Mouse (Mus musculus) kidney, adult 11 months (tissue): Measurements from ENCODE around the gene Tssc4.

Experiments
- DNase-seq: peaks from one replicate; pipeline ENCODE4 v3.0.0; 2022

Gene Tssc4

GRCm38 (mm10) chr7:143046358-143046757 is 22.7 kb upstream of the Tssc4 start:
- no peak for DNase-seq

- DNase-seq, result no peak
These were observed 19.7 kb upstream of the Tssc4 start for GRCm38 (mm10) chr7:143049331-143049730.

DNA sequence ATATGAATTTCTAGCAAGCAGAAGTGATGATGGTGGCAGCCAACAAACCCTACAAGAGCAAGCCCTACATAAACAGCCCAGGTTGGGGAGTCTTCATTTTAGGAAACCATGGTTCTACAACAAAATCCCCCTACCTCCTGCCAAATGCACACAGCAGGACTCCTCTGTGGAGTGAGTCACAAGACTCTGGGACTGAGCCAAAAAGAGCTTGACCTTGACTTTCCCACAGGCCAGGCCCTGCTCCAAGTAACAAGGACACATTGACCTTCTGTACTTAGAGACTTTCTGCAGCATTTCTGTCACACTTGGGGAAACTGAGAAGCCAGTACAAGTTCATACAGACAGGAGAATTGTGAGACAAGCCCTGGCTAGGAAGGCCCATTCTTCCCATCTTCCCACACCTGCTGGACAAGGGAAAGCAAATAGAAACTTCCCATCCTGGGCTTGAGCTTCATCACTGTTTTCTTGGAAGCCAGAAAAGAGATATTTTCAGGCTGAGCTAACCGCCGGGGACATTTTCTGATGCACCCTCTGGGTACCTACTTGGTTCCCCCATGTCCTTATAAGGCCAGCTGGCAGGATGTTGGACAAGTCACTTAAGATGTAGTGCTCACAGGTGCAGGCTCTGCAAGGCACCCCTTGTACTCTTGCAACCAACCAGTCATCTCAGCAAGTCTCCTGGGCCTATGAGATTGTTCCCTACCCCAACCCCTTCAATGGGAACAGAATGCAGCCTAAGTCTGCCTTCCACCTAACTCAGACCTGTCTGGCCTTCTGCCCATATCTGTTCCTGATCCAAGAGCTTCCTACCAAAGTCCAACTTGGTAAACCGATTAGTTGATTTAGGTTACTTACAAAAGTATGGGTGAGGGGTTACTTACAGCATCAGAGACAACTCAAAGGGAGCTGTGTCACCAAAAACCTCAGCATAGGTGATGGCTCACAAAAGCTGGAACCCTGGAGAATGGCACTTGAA is 18.9 kb upstream of the Tssc4 start:
- DNase-seq, result peak; percentile 82

DNA sequence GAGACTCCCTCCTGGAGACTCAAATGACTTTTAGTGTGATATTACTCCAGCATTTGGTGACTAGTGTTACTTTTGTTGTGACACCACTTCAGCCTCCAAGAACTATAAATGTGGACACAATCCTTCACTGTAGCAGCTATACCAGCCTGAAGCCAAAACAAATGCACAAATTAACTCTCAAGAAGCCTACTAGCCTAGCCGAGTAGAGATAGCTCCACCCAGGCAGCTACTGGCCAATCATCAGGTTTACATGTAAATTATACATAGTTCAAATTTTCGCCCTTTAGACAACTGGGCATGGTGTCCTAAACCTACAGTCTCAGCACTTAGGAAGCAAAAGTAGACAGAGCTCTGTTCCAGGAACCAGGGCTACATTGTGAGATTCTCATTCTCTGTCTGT is 17.7 kb upstream of the Tssc4 start:
- peak; percentile 60 for DNase-seq

- DNase-seq, result peak; percentile 83
These were observed 16.4 kb upstream of the Tssc4 start, which contains the start of gene Cd81 for GRCm38 (mm10) chr7:143052626-143053007. Gene Cd81, plus strand, starts transcription at chr7:143052739.

DNA sequence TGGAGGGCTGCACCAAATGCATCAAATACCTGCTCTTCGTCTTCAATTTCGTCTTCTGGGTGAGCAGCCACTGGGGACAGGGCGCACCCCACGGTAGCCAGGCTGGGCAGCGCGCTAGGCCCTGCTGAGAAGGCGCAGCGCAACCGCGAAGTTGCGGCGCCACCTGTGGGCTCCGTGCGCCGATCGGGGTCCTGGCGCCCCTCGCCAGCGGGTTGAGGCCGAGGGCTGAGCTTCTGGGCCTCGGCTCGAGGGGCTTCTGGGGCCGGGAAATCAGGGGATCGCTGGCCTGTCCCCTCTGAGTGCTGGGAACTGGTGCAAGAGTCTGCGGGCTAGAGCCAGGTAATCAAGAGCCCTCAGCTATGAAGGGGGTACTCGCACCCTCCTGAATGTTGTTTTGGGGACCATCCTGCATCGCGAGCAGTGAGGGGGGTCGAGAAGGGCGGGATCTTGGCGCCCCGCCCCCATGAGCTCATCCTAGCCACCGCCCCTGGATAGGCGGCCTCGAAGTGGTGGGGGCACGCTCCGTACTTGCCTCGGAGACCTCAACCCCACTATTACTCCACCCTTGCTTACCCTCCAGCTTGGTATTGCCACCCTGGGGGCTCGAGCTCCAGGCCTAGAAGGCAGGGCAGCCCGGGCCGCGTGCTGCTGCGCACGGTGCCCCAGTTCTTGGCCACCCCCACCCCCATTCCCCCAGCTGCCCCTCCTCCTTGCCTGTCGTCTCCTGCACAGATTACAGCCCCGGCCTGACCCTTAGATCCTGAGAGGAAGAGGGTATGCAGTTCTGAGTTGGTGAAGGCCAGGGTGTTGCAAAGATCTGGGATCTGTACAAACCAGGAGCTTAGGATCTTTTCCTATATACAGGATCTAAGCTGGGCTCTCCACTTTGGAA is 15.8 kb upstream of the Tssc4 start:
- DNase-seq, result peak; percentile 54

- DNase-seq, result no peak
These were observed 15.0 kb upstream of the Tssc4 start for GRCm38 (mm10) chr7:143053961-143054611.

- no peak for DNase-seq
These were observed 14.5 kb upstream of the Tssc4 start for GRCm38 (mm10) chr7:143054612-143054965.

- no peak for DNase-seq
These were observed 14.0 kb upstream of the Tssc4 start for GRCm38 (mm10) chr7:143055001-143055400.

DNA sequence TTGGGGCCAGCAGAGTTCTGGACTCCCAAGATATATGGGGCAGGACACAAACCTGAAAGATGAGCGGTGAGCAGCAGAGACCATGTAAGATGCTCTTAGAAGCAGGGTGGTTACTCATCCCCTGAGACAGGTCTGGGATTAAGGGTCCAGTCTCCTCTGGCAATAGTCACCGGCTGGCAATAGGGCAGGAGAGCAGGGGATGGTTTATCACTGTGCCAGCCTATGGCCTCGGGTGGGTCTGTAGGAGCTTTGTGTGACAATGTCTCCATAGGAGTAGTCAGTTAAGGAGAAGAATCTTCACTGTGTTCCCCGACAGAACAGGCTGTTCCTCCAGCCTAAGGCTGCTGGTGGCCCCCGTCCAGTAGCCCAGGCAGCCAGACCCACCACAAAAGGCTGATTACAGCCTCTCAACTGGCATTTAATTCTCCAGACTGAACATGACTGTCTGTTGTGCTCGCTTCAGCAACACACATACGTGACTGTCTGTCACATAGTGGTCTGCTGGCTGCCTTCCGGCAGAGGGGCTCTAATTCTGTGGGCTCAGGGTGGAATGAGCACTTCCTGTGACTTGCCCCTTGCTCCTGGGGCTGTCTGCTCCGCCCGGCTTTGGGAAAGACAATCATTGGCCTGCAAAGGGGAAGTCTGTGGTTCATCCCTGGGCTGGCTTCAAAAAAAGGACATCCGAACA is 13.4 kb upstream of the Tssc4 start:
- DNase-seq, result no peak

GRCm38 (mm10) chr7:143057023-143057422 is 12.0 kb upstream of the Tssc4 start:
- DNase-seq, result no peak

GRCm38 (mm10) chr7:143057667-143058220 is 11.3 kb upstream of the Tssc4 start:
- no peak for DNase-seq

DNA sequence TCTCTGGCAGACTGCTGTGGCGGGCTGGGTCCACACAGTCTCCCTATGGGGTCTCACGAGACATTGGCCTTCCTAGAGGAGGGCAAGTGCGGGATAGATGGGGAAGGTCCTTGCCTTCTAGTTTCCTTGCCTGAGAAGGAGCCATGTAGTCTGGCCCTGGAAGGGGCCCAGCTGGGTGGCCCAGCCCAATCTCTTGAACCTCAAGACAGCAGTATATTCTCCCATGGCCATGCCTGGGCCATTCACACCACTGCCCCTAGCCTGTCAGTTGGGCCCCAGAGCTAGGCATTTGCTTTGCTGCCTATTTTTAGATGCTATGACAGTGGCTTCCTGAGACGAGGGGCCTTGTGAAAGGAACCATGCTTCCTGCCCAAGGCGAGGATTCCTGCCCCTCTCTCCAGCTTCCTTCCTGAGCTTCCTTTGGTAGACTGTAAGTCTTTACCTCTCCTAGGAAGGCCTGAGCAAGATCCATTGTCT is 10.8 kb upstream of the Tssc4 start:
- peak; percentile 70 for DNase-seq

DNA sequence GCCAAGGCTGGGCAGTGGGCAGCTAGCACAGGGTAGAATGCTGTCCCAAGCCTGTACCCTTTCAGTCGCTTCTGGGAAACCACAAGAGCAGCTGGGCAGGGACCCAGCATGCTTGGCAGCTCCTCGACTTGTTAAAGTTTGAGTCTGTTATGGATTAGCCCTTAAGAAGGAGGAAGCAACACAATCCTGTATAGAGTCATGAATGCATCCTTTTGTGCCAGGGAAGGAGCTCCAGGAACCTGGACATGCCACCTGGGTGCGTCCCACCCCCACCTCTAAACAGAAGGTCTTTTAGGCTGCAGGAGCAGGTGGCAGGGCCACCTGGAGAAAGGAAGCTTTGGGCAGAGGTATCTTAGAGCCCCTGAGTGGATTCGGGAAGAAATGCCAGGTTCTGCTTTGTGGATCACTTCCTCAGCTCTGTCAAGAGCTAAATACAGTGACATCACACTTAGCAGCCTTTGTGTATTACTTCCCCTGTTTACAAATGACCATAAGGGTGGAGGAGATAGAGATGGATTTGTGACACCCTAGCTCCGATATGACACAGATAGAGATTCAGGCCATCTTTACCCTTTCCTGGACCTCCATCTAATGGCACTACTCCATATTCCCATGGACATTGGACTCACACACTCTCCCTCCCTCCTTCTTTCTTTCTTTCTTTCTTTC is 9.7 kb upstream of the Tssc4 start:
- no peak for DNase-seq

GRCm38 (mm10) chr7:143062704-143063103 is 6.3 kb upstream of the Tssc4 start:
- no peak for DNase-seq

DNA sequence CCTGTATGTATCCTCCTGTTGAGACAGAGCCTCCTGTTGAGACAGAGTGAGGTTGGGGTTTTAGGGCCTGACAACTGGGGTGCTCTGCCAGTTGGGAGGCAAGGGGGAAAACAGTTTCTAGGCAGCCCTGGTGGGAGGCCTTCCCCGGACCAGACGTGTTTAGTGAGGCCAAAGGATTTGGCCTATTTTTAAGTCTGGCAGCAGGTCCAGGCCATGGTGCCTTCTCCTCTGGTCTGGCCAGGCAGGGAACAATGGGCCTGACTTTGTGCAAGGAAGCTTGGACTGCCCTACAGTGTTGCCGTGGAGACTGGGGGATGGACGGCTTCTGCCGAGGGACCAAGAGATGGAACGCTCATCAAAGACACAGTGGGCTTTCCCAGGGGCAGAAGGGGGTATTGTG is 4.8 kb upstream of the Tssc4 start:
- DNase-seq, result no peak

- DNase-seq, result no peak
These were observed 3.4 kb upstream of the Tssc4 start for GRCm38 (mm10) chr7:143065692-143066091.

- no peak for DNase-seq
These were observed 1.6 kb upstream of the Tssc4 start for GRCm38 (mm10) chr7:143067469-143067868.

DNA sequence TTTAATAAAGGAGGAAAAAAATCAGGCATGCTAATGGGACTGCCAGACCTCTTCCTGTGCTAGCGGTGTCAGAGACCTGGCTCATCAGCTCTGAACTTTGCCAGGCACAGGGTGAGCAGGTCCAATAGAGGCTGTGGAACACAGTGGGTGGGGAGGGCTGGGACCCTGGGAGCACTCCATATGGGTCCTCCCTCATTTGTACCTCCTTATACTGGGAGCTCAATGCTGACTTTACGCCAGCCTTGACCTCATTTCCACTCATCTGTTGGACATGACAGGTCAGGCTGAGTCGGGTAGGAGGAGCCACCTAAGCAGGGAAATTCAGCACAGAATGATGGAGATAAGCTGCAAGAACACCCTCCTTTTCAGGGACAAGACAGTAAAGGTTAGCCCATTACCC is 1.2 kb upstream of the Tssc4 start:
- no peak for DNase-seq

DNA sequence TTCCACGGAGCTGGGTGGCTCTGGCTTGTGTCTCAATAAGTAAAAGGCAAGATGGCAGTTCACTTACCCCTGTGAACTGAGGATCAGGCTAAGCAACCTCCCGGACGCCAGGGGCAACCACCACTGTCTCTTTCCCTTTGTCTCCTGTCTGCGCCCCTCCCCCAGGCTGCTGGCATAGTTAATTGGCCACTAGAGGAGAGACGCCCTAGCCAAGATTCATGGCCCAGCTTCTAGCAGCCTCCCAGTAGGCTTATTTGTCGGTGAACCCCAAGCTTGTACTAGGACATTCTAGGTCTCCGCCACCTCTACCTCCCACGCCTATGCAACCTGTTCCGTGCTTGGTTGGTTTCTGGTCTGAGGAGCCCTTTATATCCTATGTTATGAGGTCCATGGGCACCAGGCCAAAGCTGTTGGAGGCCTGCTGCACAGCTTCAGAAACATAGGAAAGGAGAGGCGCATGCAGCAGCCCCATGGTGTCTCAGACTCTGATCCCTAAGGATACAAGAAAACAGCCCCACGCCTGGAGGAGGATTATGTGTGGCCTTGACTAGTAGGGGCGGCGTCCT is 650 bp upstream of the Tssc4 start:
- no peak for DNase-seq

DNA sequence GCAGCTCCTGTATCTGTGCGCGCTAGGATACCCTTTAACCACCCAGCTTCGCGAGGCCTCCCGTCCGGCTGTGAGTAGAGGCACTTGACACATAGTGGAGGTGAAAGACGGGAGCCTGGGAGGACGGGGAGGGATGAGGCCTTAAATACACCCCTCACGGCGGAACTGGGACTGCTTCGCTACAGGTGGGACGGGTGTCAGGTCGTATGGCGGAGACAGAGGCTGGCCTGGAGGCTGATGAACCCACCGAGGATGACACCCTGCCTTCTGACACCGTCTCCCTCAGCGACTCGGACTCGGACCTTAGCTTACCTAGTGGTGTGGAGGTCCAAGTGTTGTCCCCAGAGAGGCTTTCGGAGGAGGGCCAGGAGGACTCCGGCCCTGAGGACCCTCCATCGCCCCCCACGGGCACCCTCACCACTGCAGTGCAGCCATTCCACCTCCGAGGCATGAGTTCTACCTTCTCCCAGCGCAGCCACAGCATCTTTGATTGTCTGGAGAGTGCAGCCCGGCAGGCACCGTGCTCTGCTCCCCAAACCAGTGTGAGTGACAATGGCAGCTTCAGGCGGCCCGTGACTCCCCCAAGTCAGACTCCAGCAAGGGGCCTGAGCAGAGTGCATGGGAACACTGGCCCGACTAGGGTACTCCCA is 827 bp downstream of the Tssc4 start:
- DNase-seq, result no peak
